Mouse (Mus musculus): ENCODE results near the gene Nqo2.

- TF ChIP-seq CTCF (IDR thresholded peaks at IDR 0.05) (no peak), EP300 (IDR thresholded peaks at IDR 0.05; ENCODE audit: insufficient read depth, low read depth, low read length) (no peak)
Observed at GRCm38 (mm10) chr13:33966025-33966412, 1.5 kb downstream of the Nqo2 start.
